Mouse (Mus musculus) embryonic facial prominence, embryonic 11.5 days (tissue): ENCODE measurements around the gene Olfr805. TPM values are rescaled to one million over a fixed set of nuclear protein-coding genes. Genes with fewer than 3 reads are reported as not detected.

ENCODE experiments used
- ATAC-seq: fragments of 200-750 bp; cut with Nextera tagmentation; replicated peaks from 2 replicates; pipeline ENCODE4 v1.8.0; 2017; ENCODE audit warnings: low read depth; ENCODE audit not compliant: insufficient number of reproducible peaks, low FRiP score, low TSS enrichment
- DNase-seq: peaks from one replicate; pipeline ENCODE4 v3.0.0-alpha.2; 2015; ENCODE audit warnings: low spot score
- H3K27ac ChIP-seq: fragments of 300-500 bp; sonication (generic); replicated peaks from 2 replicates; pipeline ENCODE4 v1.5.1; 2014; ENCODE audit warnings: mild to moderate bottlenecking, low read depth, low read length, control low read depth
- H3K27me3 ChIP-seq: fragments of 300-500 bp; sonication (generic); 2 replicates; pipeline ENCODE4 v1.6.1; 2014; ENCODE audit warnings: mild to moderate bottlenecking, low read length, moderate library complexity, mixed read lengths; ENCODE audit not compliant: control insufficient read depth, insufficient read depth
- H3K36me3 ChIP-seq: fragments of 300-500 bp; sonication (generic); replicated peaks from 2 replicates; pipeline ENCODE4 v1.6.1; 2014; ENCODE audit warnings: low read depth, mild to moderate bottlenecking, low read length, moderate library complexity, mixed read lengths; ENCODE audit not compliant: control insufficient read depth, insufficient read depth
- H3K4me1 ChIP-seq: fragments of 300-500 bp; sonication (generic); 2 replicates; pipeline ENCODE4 v1.6.1; 2014; ENCODE audit warnings: low read length, mixed read lengths; ENCODE audit not compliant: control insufficient read depth, insufficient read depth
- H3K4me2 ChIP-seq: fragments of 300-500 bp; sonication (generic); 2 replicates; pipeline ENCODE4 v1.6.1; 2014; ENCODE audit warnings: low read depth, mild to moderate bottlenecking, control low read depth, low read length, moderate library complexity
- H3K4me3 ChIP-seq: fragments of 300-500 bp; sonication (generic); 2 replicates; pipeline ENCODE4 v1.5.1; 2014; ENCODE audit warnings: low read depth, low read length, control low read depth
- H3K9ac ChIP-seq: fragments of 300-500 bp; sonication (generic); replicated peaks from 2 replicates; pipeline ENCODE4 v1.6.1; 2014; ENCODE audit warnings: mild to moderate bottlenecking, control low read depth, low read length
- H3K9me3 ChIP-seq: fragments of 300-500 bp; sonication (generic); replicated peaks from 2 replicates; pipeline ENCODE4 v1.6.1; 2016; ENCODE audit warnings: mild to moderate bottlenecking, low read length, inconsistent platforms, mixed read lengths; ENCODE audit not compliant: control insufficient read depth
- WGBS: fragments of 180-500 bp; shearing (Covaris S2); extraction: QIAGEN DNeasy Blood & Tissue Kit; methylation state at CpG from one replicate; pipeline ENCODE4 v1.1.7; 2014; 5-methylcytosine and 5-hydroxymethylcytosine counted together
- microRNA-seq: library from miRNA; unstranded; fragments of <30 nt; microRNA quantifications from one replicate; pipeline ENCODE4, GENCODE M21; 2016; ENCODE audit warnings: borderline number of aligned reads
- polyA plus RNA-seq: library from polyadenylated mRNA; unstranded; fragments of >200 nt; fragmentation: Nextera tagmentation; extraction: Ambion mirVana; gene quantifications from 2 replicates; pipeline ENCODE4 v1.2.1, GENCODE M21; 2014

Olfr805 gene
- polyA plus RNA-seq, 1 experiment from 2014 or later = not detected

- Histone ChIP-seq H3K27me3 (no peaks in the 10 kb centered on the region), H3K36me3 (no peaks in the 10 kb centered on the region), H3K9me3 (no peaks in the 10 kb centered on the region), H3K9ac (no peak within 1 kb of the TSS), H3K4me1 (no peaks in the 10 kb centered on the region), H3K27ac (no peak within 1 kb of the TSS), H3K4me3 (no peak within 1 kb of the TSS), H3K4me2 (no peak within 1 kb of the TSS)
- DNase-seq = no peak
- ATAC-seq = no peak
- WGBS = 61% methylated on average over 1 of the region's 1 CpGs
Observed at GRCm38 (mm10) chr10:129688069-129688468, 41.1 kb downstream of the Olfr805 start, which contains the start of gene Olfr802. Gene Olfr802, minus strand, starts transcription at chr10:129688169.

DNA sequence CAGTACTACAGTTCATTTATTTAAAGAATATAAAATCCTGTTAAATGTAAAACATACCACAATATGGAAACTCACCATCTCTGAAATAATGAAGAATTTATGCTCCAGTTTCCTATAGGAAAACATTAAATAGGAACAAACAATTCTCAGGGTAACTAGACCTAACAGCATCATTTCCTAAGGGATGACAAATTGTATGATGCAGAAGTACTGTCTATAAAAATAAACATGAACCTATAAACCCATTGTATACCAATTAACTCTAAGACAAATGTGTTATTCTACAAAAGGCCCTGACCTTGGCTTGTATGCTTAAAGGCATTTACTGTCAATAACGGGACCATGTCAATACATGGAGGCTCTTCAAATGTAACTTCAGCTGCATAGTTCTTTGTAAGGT is 55.4 kb downstream of the Olfr805 start, which contains the start of gene Olfr801:
TSS of gene Olfr801 (minus strand) at position 101 of the 400 bp plus-strand sequence.
- Histone ChIP-seq H3K4me2 (no peak within 1 kb of the TSS), H3K9ac (no peak within 1 kb of the TSS), H3K4me3 (no peak within 1 kb of the TSS), H3K27me3 (no peaks in the 10 kb centered on the region), H3K9me3 (no peaks in the 10 kb centered on the region), H3K27ac (no peak within 1 kb of the TSS), H3K4me1 (no peaks in the 10 kb centered on the region), H3K36me3 (no peaks in the 10 kb centered on the region)
- DNase-seq (no peak), ATAC-seq (no peak)
- whole genome bisulfite sequencing = 78% methylated on average over 1 of the region's 1 CpGs

Small RNAs within 50 kb of the gene (microRNA-seq; reads per million reads assigned to microRNA genes)
- not detected for gene Gm24485

Other genes starting within 250 kb of the Olfr805 start
- not detected in 2 replicates for gene Olfr789, start 244.6 kb downstream of the Olfr805 start, polyA plus RNA-seq
- not detected in 2 replicates for gene Olfr790, start 230.9 kb downstream of the Olfr805 start, polyA plus RNA-seq
- not detected in 2 replicates for gene Olfr791, start 207.6 kb downstream of the Olfr805 start, polyA plus RNA-seq
- gene Olfr792, start 190.2 kb downstream of the Olfr805 start, polyA plus RNA-seq = not detected in 2 replicates
- not detected in 2 replicates for gene Olfr794, start 161.7 kb downstream of the Olfr805 start, polyA plus RNA-seq
- not detected in 2 replicates for gene Olfr796, start 116.8 kb downstream of the Olfr805 start, polyA plus RNA-seq
- not detected in 2 replicates for gene Olfr798, start 101.4 kb downstream of the Olfr805 start, polyA plus RNA-seq
- not detected in 2 replicates for gene Olfr799, start 91.9 kb downstream of the Olfr805 start, polyA plus RNA-seq
- not detected in 2 replicates for gene Olfr800, start 71.7 kb downstream of the Olfr805 start, polyA plus RNA-seq
- gene Olfr801, start 55.5 kb downstream of the Olfr805 start, polyA plus RNA-seq = not detected in 2 replicates
- gene Olfr802, start 41.2 kb downstream of the Olfr805 start, polyA plus RNA-seq = not detected in 2 replicates
- not detected in 2 replicates for gene Olfr803, start 35.1 kb downstream of the Olfr805 start, polyA plus RNA-seq
- gene Olfr804, start 26.2 kb downstream of the Olfr805 start, polyA plus RNA-seq = not detected in 2 replicates
- not detected in 2 replicates for gene Olfr806, start 12.5 kb upstream of the Olfr805 start, polyA plus RNA-seq
- not detected in 2 replicates for gene Olfr807, start 28.4 kb upstream of the Olfr805 start, polyA plus RNA-seq
- not detected in 2 replicates for gene Olfr808, start 36.1 kb upstream of the Olfr805 start, polyA plus RNA-seq
- gene Olfr809, start 45.3 kb upstream of the Olfr805 start, polyA plus RNA-seq = not detected in 2 replicates
- gene Olfr810, start 65.5 kb upstream of the Olfr805 start, polyA plus RNA-seq = not detected in 2 replicates
- gene Olfr811, start 75.0 kb upstream of the Olfr805 start, polyA plus RNA-seq = not detected in 2 replicates
- gene Olfr812, start 116.7 kb upstream of the Olfr805 start, polyA plus RNA-seq = not detected in 2 replicates
- not detected in 2 replicates for gene Olfr813, start 126.0 kb upstream of the Olfr805 start, polyA plus RNA-seq
- not detected in 2 replicates for gene Olfr814, start 150.5 kb upstream of the Olfr805 start, polyA plus RNA-seq
- gene Olfr815, start 176.5 kb upstream of the Olfr805 start, polyA plus RNA-seq = not detected in 2 replicates
- not detected in 2 replicates for gene Olfr816, start 186.2 kb upstream of the Olfr805 start, polyA plus RNA-seq
- not detected in 2 replicates for gene Olfr818, start 219.7 kb upstream of the Olfr805 start, polyA plus RNA-seq
- gene Olfr819, start 237.9 kb upstream of the Olfr805 start, polyA plus RNA-seq = not detected in 2 replicates
- not detected in 2 replicates for gene Olfr247, start 246.8 kb upstream of the Olfr805 start, polyA plus RNA-seq